Mouse (Mus musculus): Measurements from ENCODE around the gene Scaper. TPM values are rescaled to one million over a fixed set of nuclear protein-coding genes. Genes with fewer than 3 reads are reported as not detected.

Scaper gene
- 7.1 and 9.8 TPM in 2 replicates for polyA plus RNA-seq (2015; fragmentation: Nextera tagmentation; extraction: Ambion mirVana)

DNA sequence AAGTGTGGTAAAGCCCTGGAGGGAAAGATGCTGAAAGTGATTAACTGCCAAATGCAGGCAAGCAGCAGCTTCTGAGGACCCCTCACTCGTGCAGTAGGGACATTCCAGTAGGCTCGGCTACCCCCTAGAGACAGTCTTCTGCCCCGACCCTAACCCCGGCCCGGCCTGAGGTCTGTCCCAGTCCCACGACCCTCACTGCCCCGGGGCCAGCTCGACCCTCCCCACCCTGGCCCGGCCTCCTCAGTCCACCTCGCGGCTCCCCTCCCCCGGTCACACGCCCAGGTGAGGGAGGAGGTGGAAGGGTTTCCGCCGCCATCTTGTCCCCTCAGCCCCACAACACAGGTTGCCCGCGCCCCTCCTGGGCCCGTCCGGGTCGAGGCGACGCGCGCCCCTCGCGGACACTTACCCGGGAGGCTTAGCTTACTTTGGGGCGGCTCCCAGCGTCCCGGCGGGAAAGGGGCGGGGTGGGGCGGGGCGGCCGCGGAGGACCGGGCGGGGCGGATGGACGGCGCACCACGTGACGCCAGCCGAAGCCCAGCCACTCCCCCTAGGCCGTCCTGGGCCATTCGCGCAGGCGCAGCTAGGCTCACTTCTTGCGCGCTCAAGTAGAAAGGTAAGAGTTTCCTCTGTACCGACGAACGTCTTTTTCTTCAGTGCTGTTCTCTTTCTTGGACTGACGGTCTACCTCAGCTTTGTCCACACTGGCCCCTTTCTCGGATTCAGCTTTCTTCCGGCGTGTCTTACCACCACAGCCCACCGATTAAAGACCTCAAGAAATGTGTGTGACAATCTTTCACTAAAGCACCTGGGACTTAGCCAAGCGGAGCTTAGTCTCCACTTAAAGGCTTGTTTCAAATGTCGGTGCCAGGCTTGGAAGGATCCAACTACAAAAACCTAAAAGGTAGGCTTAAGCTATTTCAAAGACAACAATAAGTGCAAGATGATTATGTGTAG, at the start of gene Scaper:
Gene Scaper (minus strand): TSS at position 456 of the 954 bp plus-strand sequence.
- H3K4me2 ChIP-seq (replicated peaks; ENCODE audit: low read depth, low read length): peak within 1 kb of the TSS; percentile 80
- WGBS: under 1% methylated on average over 42 of the region's 60 CpGs
- ATAC-seq (peak; percentile 99), DNase-seq (ENCODE audit: low spot score) (peak; percentile 96)
- TF ChIP-seq EP300 (IDR thresholded peaks at IDR 0.05) (no peak), CTCF (IDR thresholded peaks at IDR 0.05) (peak; percentile 63)
- peak within 1 kb of the TSS; percentile 70 for H3K4me3 ChIP-seq (ENCODE audit: low read depth, low read length)
- peak within 1 kb of the TSS; percentile 84 for H3K9ac ChIP-seq (replicated peaks; ENCODE audit: low read depth)
- no peaks in the 10 kb centered on the region for H3K4me1 ChIP-seq (ENCODE audit: insufficient read depth, low read depth, low read length)
- peak within 1 kb of the TSS; percentile 87 for H3K27ac ChIP-seq (ENCODE audit: low read length)
- H3K36me3 ChIP-seq (ENCODE audit: insufficient read depth, low read length): no peaks in the 10 kb centered on the region
- H3K27me3 ChIP-seq (replicated peaks; ENCODE audit: insufficient read depth, low read length): no peaks in the 10 kb centered on the region
- no peaks in the 10 kb centered on the region for H3K9me3 ChIP-seq (ENCODE audit: low read length)

- no peak overlapping the region for H3K4me2 ChIP-seq (replicated peaks; ENCODE audit: low read depth, low read length)
- H3K9ac ChIP-seq (replicated peaks; ENCODE audit: low read depth): no peak overlapping the region
- H3K27me3 ChIP-seq (replicated peaks; ENCODE audit: insufficient read depth, low read length): no peaks in the 10 kb centered on the region
- TF ChIP-seq EP300 (IDR thresholded peaks at IDR 0.05): no peak
- peak; percentile 71 for TF ChIP-seq CTCF (IDR thresholded peaks at IDR 0.05)
- no peaks in the 10 kb centered on the region for H3K9me3 ChIP-seq (ENCODE audit: low read length)
- ATAC-seq (no peak), DNase-seq (ENCODE audit: low spot score) (peak; percentile 45)
- WGBS: 38% methylated on average over 1 of the region's 1 CpGs
- no peak overlapping the region for H3K4me3 ChIP-seq (ENCODE audit: low read depth, low read length)
- no peak overlapping the region for H3K27ac ChIP-seq (ENCODE audit: low read length)
- H3K36me3 ChIP-seq (ENCODE audit: insufficient read depth, low read length): no peaks in the 10 kb centered on the region
- H3K4me1 ChIP-seq (ENCODE audit: insufficient read depth, low read depth, low read length): no peaks in the 10 kb centered on the region
Observed at GRCm38 (mm10) chr9:55946819-55947218, 8.9 kb upstream of the Scaper start.

DNA sequence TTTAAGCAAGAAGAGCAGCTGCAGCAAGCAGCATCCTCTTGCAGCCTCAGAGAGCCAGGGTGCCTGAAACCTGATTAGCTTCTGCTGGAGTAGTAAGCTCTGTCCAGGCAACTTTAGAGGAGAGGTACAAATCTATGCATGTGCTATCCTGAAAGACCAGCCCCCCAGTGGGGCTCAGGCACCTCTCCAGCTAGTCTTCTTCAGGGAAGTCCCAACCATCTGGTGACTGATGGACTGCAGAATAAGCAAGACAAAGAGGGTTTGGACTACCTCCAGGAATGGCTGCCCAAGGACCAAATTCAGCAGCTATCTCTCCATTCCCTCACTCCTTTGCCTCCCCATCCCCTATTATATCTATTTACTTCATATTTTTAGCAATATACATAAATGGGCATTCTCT, 3.4 kb upstream of the Scaper start:
- no peak overlapping the region for H3K27ac ChIP-seq (ENCODE audit: low read length)
- H3K27me3 ChIP-seq (replicated peaks; ENCODE audit: insufficient read depth, low read length): no peaks in the 10 kb centered on the region
- H3K9me3 ChIP-seq (ENCODE audit: low read length): no peaks in the 10 kb centered on the region
- no peak overlapping the region for H3K4me2 ChIP-seq (replicated peaks; ENCODE audit: low read depth, low read length)
- ATAC-seq: no peak
- H3K9ac ChIP-seq (replicated peaks; ENCODE audit: low read depth): no peak overlapping the region
- no peak for DNase-seq (ENCODE audit: low spot score)
- no peak for TF ChIP-seq EP300 (IDR thresholded peaks at IDR 0.05)
- TF ChIP-seq CTCF (IDR thresholded peaks at IDR 0.05): no peak
- H3K4me3 ChIP-seq (ENCODE audit: low read depth, low read length): no peak overlapping the region
- H3K4me1 ChIP-seq (ENCODE audit: insufficient read depth, low read depth, low read length): no peaks in the 10 kb centered on the region
- no peaks in the 10 kb centered on the region for H3K36me3 ChIP-seq (ENCODE audit: insufficient read depth, low read length)

- peak overlapping the region; percentile 80 for H3K4me2 ChIP-seq (replicated peaks; ENCODE audit: low read depth, low read length)
- H3K27me3 ChIP-seq (replicated peaks; ENCODE audit: insufficient read depth, low read length): no peaks in the 10 kb centered on the region
- no peak overlapping the region for H3K9ac ChIP-seq (replicated peaks; ENCODE audit: low read depth)
- no peaks in the 10 kb centered on the region for H3K36me3 ChIP-seq (ENCODE audit: insufficient read depth, low read length)
- TF ChIP-seq CTCF (IDR thresholded peaks at IDR 0.05) (no peak), EP300 (IDR thresholded peaks at IDR 0.05) (no peak)
- peak overlapping the region; percentile 70 for H3K4me3 ChIP-seq (ENCODE audit: low read depth, low read length)
- no peaks in the 10 kb centered on the region for H3K9me3 ChIP-seq (ENCODE audit: low read length)
- DNase-seq (ENCODE audit: low spot score): no peak
- WGBS: 30% methylated on average over 6 of the region's 6 CpGs
- no peak for ATAC-seq
- peak overlapping the region; percentile 87; the same call in 1 of the 2 replicates for H3K27ac ChIP-seq (ENCODE audit: low read length)
- H3K4me1 ChIP-seq (ENCODE audit: insufficient read depth, low read depth, low read length): no peaks in the 10 kb centered on the region
Observed at GRCm38 (mm10) chr9:55938618-55938985, 683 bp upstream of the Scaper start.

DNA sequence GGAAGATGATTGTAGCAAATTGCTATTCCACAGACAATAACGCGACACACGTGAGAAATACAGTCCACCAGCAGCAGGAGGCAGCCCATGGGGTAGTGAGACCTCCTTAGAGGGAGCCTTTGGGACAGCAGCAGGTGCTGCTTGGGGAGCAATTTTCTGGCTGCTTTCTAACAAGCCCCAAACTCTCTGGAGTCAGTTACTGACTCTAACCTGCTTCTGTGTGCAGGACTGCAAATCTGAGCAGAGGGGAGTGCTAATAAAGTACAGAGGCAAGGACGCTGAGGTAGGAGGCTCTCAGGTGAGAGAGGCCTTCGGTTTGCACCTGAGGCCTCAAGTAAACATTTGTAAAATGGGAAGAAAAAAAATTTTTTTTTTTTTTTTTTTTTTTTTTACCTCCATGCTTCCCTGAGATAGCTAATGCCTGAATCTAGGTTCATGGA, 675 bp downstream of the Scaper start:
- Histone ChIP-seq H3K27me3 (replicated peaks; ENCODE audit: insufficient read depth, low read length) (no peaks in the 10 kb centered on the region), H3K4me3 (ENCODE audit: low read depth, low read length) (peak overlapping the region; percentile 70), H3K36me3 (ENCODE audit: insufficient read depth, low read length) (no peaks in the 10 kb centered on the region), H3K9me3 (ENCODE audit: low read length) (no peaks in the 10 kb centered on the region), H3K4me2 (replicated peaks; ENCODE audit: low read depth, low read length) (peak overlapping the region; percentile 80), H3K4me1 (ENCODE audit: insufficient read depth, low read depth, low read length) (no peaks in the 10 kb centered on the region), H3K9ac (replicated peaks; ENCODE audit: low read depth) (peak overlapping the region; percentile 84; the same call in 1 of the 2 replicates), H3K27ac (ENCODE audit: low read length) (peak overlapping the region; percentile 87; the same call in 1 of the 2 replicates)
- WGBS: 38% methylated on average over 5 of the region's 5 CpGs
- peak; percentile 9 for DNase-seq (ENCODE audit: low spot score)
- TF ChIP-seq CTCF (IDR thresholded peaks at IDR 0.05): peak; percentile 2; the same call in 1 of the 2 replicates
- TF ChIP-seq EP300 (IDR thresholded peaks at IDR 0.05): no peak
- no peak for ATAC-seq

GRCm38 (mm10) chr9:55932482-55932881, 5.4 kb downstream of the Scaper start:
- no peaks in the 10 kb centered on the region for H3K4me1 ChIP-seq (ENCODE audit: insufficient read depth, low read depth, low read length)
- H3K9ac ChIP-seq (replicated peaks; ENCODE audit: low read depth): no peak overlapping the region
- no peak overlapping the region for H3K4me3 ChIP-seq (ENCODE audit: low read depth, low read length)
- no peak for TF ChIP-seq EP300 (IDR thresholded peaks at IDR 0.05)
- TF ChIP-seq CTCF (IDR thresholded peaks at IDR 0.05): no peak
- no peak overlapping the region for H3K4me2 ChIP-seq (replicated peaks; ENCODE audit: low read depth, low read length)
- 50% methylated on average over 1 of the region's 1 CpGs for WGBS
- no peaks in the 10 kb centered on the region for H3K9me3 ChIP-seq (ENCODE audit: low read length)
- no peak for DNase-seq (ENCODE audit: low spot score)
- no peak for ATAC-seq
- no peaks in the 10 kb centered on the region for H3K27me3 ChIP-seq (replicated peaks; ENCODE audit: insufficient read depth, low read length)
- H3K27ac ChIP-seq (ENCODE audit: low read length): no peak overlapping the region
- H3K36me3 ChIP-seq (ENCODE audit: insufficient read depth, low read length): no peaks in the 10 kb centered on the region

All from lung, postnatal 0 days (tissue).